Mouse (Mus musculus): ENCODE results near the gene Cdc42ep1. TPM values are rescaled to one million over a fixed set of nuclear protein-coding genes. Genes with fewer than 3 reads are reported as not detected.

The Cdc42ep1 gene
- polyA plus RNA-seq, 1 experiment from 2014 or later, result 4.6 TPM

DNA sequence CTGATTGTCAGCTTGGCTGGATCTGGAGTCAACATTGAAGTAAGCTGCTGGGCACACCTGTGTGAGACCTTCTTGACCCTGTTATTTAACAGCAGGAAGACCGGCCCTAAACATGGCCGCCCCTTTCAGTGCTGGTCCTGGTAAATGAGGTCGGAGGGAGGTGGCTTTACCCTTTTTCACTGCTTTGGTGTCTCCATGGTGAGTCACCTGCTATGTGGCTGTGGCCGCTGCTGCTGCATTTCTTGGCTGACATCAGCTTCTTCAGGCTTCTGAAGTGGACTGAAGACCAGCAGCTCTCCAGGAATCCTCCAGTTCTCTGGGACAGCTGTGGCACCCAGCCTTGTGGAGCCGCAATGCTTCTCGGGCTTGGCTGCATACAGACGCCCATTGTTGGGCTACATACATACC is 26.4 kb downstream of the Cdc42ep1 start:
- H3K9ac ChIP-seq (replicated peaks; ENCODE audit: low read depth, low read length), result 0 out of 2 replicates have a peak overlapping the region, but pooled peaks have one; percentile 16
- H3K36me3 ChIP-seq (ENCODE audit: control insufficient read depth, insufficient read depth, low read length), result no peaks in the 10 kb centered on the region
- ATAC-seq (ENCODE audit: low read depth), result peak; percentile 56; the same call in 1 of the 2 replicates
- no peak overlapping the region for H3K4me3 ChIP-seq (ENCODE audit: low read depth, low read length)
- peak overlapping the region; percentile 62 for H3K27ac ChIP-seq (ENCODE audit: low read depth, low read length)
- H3K9me3 ChIP-seq (ENCODE audit: control insufficient read depth, low read length), result no peaks in the 10 kb centered on the region
- 36% methylated on average over 7 of the region's 7 CpGs for WGBS
- no peak overlapping the region for H3K4me2 ChIP-seq (ENCODE audit: low read depth, low read length)
- no peaks in the 10 kb centered on the region for H3K4me1 ChIP-seq (ENCODE audit: control insufficient read depth, insufficient read depth, low read length)
- H3K27me3 ChIP-seq (ENCODE audit: control insufficient read depth, insufficient read depth, low read length), result no peaks in the 10 kb centered on the region

DNA sequence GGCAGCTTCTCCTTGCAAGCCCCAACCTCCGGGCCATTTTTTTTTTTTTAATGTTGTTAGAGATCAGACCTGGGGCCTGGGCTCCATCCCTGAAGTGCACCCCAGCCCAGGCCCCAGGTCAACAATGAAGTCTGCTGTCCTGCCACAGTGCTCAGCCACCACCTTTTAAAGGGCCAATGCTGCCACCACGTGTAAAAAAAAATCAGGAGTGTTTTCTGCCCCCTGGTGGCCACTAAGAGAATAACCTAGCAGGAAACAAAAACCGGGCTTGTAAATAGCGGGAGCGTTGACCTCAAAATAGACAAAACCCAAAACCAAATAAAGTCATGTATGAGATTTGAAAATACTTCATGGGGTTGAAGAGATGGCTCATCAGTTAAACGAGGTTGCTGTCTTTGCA is 27.4 kb downstream of the Cdc42ep1 start:
- Histone ChIP-seq H3K4me1 (ENCODE audit: control insufficient read depth, insufficient read depth, low read length) (no peaks in the 10 kb centered on the region), H3K27me3 (ENCODE audit: control insufficient read depth, insufficient read depth, low read length) (no peaks in the 10 kb centered on the region), H3K9ac (replicated peaks; ENCODE audit: low read depth, low read length) (no peak overlapping the region), H3K27ac (ENCODE audit: low read depth, low read length) (no peak overlapping the region), H3K4me3 (ENCODE audit: low read depth, low read length) (no peak overlapping the region), H3K4me2 (ENCODE audit: low read depth, low read length) (no peak overlapping the region), H3K36me3 (ENCODE audit: control insufficient read depth, insufficient read depth, low read length) (no peaks in the 10 kb centered on the region), H3K9me3 (ENCODE audit: control insufficient read depth, low read length) (no peaks in the 10 kb centered on the region)
- ATAC-seq (ENCODE audit: low read depth), result no peak
- WGBS, result 23% methylated on average over 6 of the region's 6 CpGs

GRCm38 (mm10) chr15:78872021-78872608 is 29.7 kb downstream of the Cdc42ep1 start:
- no peak overlapping the region for H3K4me2 ChIP-seq (ENCODE audit: low read depth, low read length)
- H3K27ac ChIP-seq (ENCODE audit: low read depth, low read length), result no peak overlapping the region
- H3K9me3 ChIP-seq (ENCODE audit: control insufficient read depth, low read length), result no peaks in the 10 kb centered on the region
- H3K4me3 ChIP-seq (ENCODE audit: low read depth, low read length), result no peak overlapping the region
- 63% methylated on average over 5 of the region's 5 CpGs for WGBS
- peaks cover 6% of the 10 kb centered on the region; the same call in 1 of the 2 replicates for H3K4me1 ChIP-seq (ENCODE audit: control insufficient read depth, insufficient read depth, low read length)
- no peaks in the 10 kb centered on the region for H3K27me3 ChIP-seq (ENCODE audit: control insufficient read depth, insufficient read depth, low read length)
- no peaks in the 10 kb centered on the region for H3K36me3 ChIP-seq (ENCODE audit: control insufficient read depth, insufficient read depth, low read length)
- H3K9ac ChIP-seq (replicated peaks; ENCODE audit: low read depth, low read length), result no peak overlapping the region
- no peak for ATAC-seq (ENCODE audit: low read depth)

GRCm38 (mm10) chr15:78873803-78874435 is 31.5 kb downstream of the Cdc42ep1 start:
- H3K9ac ChIP-seq (replicated peaks; ENCODE audit: low read depth, low read length), result no peak overlapping the region
- H3K27ac ChIP-seq (ENCODE audit: low read depth, low read length), result no peak overlapping the region
- H3K4me2 ChIP-seq (ENCODE audit: low read depth, low read length), result no peak overlapping the region
- no peak overlapping the region for H3K4me3 ChIP-seq (ENCODE audit: low read depth, low read length)
- H3K36me3 ChIP-seq (ENCODE audit: control insufficient read depth, insufficient read depth, low read length), result no peaks in the 10 kb centered on the region
- ATAC-seq (ENCODE audit: low read depth), result no peak
- H3K4me1 ChIP-seq (ENCODE audit: control insufficient read depth, insufficient read depth, low read length), result peaks cover 10% of the 10 kb centered on the region
- 57% methylated on average over 13 of the region's 13 CpGs for WGBS
- H3K27me3 ChIP-seq (ENCODE audit: control insufficient read depth, insufficient read depth, low read length), result no peaks in the 10 kb centered on the region
- H3K9me3 ChIP-seq (ENCODE audit: control insufficient read depth, low read length), result no peaks in the 10 kb centered on the region

DNA sequence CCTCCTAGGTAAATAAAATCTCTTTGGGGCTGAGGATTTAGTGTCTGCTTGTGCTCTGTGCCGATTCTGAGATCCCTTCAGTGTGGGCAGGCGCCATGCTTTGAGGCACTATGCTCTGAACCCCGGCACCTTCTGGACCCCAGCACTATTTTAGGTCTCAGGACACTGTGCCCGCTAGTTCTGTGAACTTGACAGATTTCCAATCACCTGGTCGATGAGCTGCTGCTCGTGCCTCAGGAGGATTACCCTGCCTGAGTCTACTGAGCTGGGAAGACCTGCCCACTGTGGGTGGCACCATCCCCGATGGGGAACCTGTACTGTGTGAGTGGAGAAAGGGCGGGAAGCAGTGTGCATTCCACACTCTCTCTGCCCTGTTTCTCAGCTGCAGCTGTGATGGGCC is 32.6 kb downstream of the Cdc42ep1 start:
- H3K9me3 ChIP-seq (ENCODE audit: control insufficient read depth, low read length), result no peaks in the 10 kb centered on the region
- H3K36me3 ChIP-seq (ENCODE audit: control insufficient read depth, insufficient read depth, low read length), result no peaks in the 10 kb centered on the region
- no peak overlapping the region for H3K27ac ChIP-seq (ENCODE audit: low read depth, low read length)
- no peak for ATAC-seq (ENCODE audit: low read depth)
- no peaks in the 10 kb centered on the region for H3K27me3 ChIP-seq (ENCODE audit: control insufficient read depth, insufficient read depth, low read length)
- H3K4me3 ChIP-seq (ENCODE audit: low read depth, low read length), result no peak overlapping the region
- no peak overlapping the region for H3K9ac ChIP-seq (replicated peaks; ENCODE audit: low read depth, low read length)
- WGBS, result 80% methylated on average over 8 of the region's 8 CpGs
- H3K4me1 ChIP-seq (ENCODE audit: control insufficient read depth, insufficient read depth, low read length), result peaks cover 10% of the 10 kb centered on the region
- no peak overlapping the region for H3K4me2 ChIP-seq (ENCODE audit: low read depth, low read length)

GRCm38 (mm10) chr15:78875537-78875936 is 33.1 kb downstream of the Cdc42ep1 start:
- no peak for ATAC-seq (ENCODE audit: low read depth)
- 76% methylated on average over 5 of the region's 5 CpGs for WGBS
- Histone ChIP-seq H3K4me1 (ENCODE audit: control insufficient read depth, insufficient read depth, low read length) (peaks cover 10% of the 10 kb centered on the region), H3K9ac (replicated peaks; ENCODE audit: low read depth, low read length) (no peak overlapping the region), H3K4me3 (ENCODE audit: low read depth, low read length) (peak overlapping the region; percentile 59; the same call in 1 of the 2 replicates), H3K9me3 (ENCODE audit: control insufficient read depth, low read length) (no peaks in the 10 kb centered on the region), H3K4me2 (ENCODE audit: low read depth, low read length) (peak overlapping the region; percentile 89; the same call in 1 of the 2 replicates), H3K27me3 (ENCODE audit: control insufficient read depth, insufficient read depth, low read length) (no peaks in the 10 kb centered on the region), H3K36me3 (ENCODE audit: control insufficient read depth, insufficient read depth, low read length) (no peaks in the 10 kb centered on the region), H3K27ac (ENCODE audit: low read depth, low read length) (peak overlapping the region; percentile 99)

DNA sequence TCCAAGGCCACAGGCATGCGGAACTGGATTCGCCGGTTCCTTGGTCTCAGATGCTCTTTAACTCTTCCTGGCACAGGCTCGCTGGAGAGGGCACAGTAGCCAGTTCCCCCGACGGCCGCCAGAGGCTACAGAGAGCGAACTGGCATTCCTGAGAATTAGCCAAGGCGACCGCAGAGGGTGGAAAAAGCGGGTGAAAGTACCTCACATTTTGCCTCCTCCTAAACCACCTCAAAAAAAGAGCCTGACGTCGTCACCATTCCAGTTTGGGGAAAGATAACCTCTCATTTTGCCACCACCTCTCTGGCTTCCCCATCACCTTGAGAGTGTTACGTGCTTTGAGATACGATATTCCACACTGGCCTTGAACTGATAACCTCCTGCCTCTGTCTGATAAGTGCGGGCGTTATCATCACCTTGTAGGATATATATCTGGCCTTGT is 33.9 kb downstream of the Cdc42ep1 start:
- H3K9ac ChIP-seq (replicated peaks; ENCODE audit: low read depth, low read length), result peak overlapping the region; percentile 81

DNA sequence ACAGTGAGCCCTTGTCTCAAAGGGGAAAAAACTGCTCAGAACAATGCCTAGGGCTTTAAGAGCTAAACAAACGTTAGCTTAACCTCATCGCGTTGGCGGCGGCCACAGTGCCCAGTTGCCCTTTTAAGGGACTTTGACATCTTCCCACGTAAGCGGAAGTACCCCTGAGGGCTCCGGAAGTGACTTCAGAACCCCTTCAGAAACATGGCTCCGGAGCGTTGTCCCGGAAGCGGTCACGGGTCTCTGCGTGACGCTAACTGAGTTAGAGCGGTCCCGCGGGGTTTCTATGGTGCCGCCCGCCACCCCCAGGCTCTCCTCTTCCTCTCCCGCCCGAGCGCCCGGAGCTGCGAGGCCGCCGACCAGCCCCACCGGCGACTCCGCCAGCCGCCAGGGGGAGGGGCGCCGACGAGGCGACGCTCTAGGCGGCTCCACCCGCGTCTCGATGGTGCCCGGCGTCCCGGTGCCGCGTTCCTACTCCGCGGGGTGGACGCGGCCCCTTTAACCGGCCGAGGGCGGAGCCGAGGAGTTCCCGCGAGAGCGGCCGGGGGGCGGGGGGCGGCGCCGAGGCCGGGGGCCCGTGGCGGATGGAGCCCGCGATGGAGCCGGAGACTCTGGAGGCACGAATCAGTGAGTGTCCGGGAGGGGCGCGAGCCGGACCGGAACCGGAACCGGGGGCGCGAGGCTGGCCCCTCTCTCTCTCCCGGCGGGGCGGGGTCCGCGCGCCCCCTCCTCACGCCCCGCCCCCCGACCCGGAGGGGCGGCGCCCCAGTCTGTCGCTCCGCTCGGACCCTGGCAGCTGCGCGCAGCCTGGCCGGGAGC is 34.8 kb downstream of the Cdc42ep1 start, which contains the start of gene Gga1:
Gene Gga1 (plus strand): TSS at position 200 of the 819 bp plus-strand sequence.
- H3K9me3 ChIP-seq (ENCODE audit: control insufficient read depth, low read length), result no peaks in the 10 kb centered on the region
- H3K4me1 ChIP-seq (ENCODE audit: control insufficient read depth, insufficient read depth, low read length), result peaks cover 10% of the 10 kb centered on the region
- WGBS, result under 1% methylated on average over 73 of the region's 95 CpGs
- peak within 1 kb of the TSS; percentile 99 for H3K27ac ChIP-seq (ENCODE audit: low read depth, low read length)
- peak within 1 kb of the TSS; percentile 59 for H3K4me3 ChIP-seq (ENCODE audit: low read depth, low read length)
- peak within 1 kb of the TSS; percentile 81 for H3K9ac ChIP-seq (replicated peaks; ENCODE audit: low read depth, low read length)
- H3K4me2 ChIP-seq (ENCODE audit: low read depth, low read length), result peak within 1 kb of the TSS; percentile 89
- ATAC-seq (ENCODE audit: low read depth), result peak; percentile 86
- H3K36me3 ChIP-seq (ENCODE audit: control insufficient read depth, insufficient read depth, low read length), result peaks cover 11% of the 10 kb centered on the region; the same call in 1 of the 2 replicates
- H3K27me3 ChIP-seq (ENCODE audit: control insufficient read depth, insufficient read depth, low read length), result no peaks in the 10 kb centered on the region

More for the DNA sequence above, 33.9 kb downstream of the Cdc42ep1 start:
- H3K9me3 ChIP-seq (ENCODE audit: control insufficient read depth, low read length), result no peaks in the 10 kb centered on the region
- H3K27me3 ChIP-seq (ENCODE audit: control insufficient read depth, insufficient read depth, low read length), result no peaks in the 10 kb centered on the region
- peak overlapping the region; percentile 89 for H3K4me2 ChIP-seq (ENCODE audit: low read depth, low read length)
- H3K4me3 ChIP-seq (ENCODE audit: low read depth, low read length), result peak overlapping the region; percentile 59
- WGBS, result 4% methylated on average over 17 of the region's 17 CpGs
- H3K4me1 ChIP-seq (ENCODE audit: control insufficient read depth, insufficient read depth, low read length), result peaks cover 10% of the 10 kb centered on the region
- peak; percentile 29 for ATAC-seq (ENCODE audit: low read depth)
- H3K36me3 ChIP-seq (ENCODE audit: control insufficient read depth, insufficient read depth, low read length), result peaks cover 6% of the 10 kb centered on the region; the same call in 1 of the 2 replicates
- H3K27ac ChIP-seq (ENCODE audit: low read depth, low read length), result peak overlapping the region; percentile 99

Data from neural tube, embryonic 14.5 days (tissue).